Mouse (Mus musculus): ENCODE measurements around the gene Fahd1. TPM values are rescaled to one million over a fixed set of nuclear protein-coding genes. Genes with fewer than 3 reads are reported as not detected.
A peak's percentile ranks its signal among the peaks of the same experiment; 100 is the strongest.

Gene Fahd1
- polyA plus RNA-seq, 1 experiment from 2014 or later = 18.4 TPM

- H3K36me3 ChIP-seq = peaks cover 6% of the 10 kb centered on the region
- H3K9me3 ChIP-seq (replicated peaks) = no peaks in the 10 kb centered on the region
- H3K27me3 ChIP-seq (ENCODE audit: low read depth, poor library complexity, severe bottlenecking) = no peaks in the 10 kb centered on the region
- DNase-seq (ENCODE audit: low spot score) = no peak
- H3K27ac ChIP-seq (replicated peaks) = 0 out of 2 replicates have a peak overlapping the region, but pooled peaks have one; percentile 52
- WGBS = 66% methylated on average over 10 of the region's 10 CpGs
- H3K4me3 ChIP-seq = no peak overlapping the region
- H3K4me1 ChIP-seq = peaks cover 12% of the 10 kb centered on the region
Measured at GRCm38 (mm10) chr17:24877336-24878116, 27.4 kb upstream of the Fahd1 start.

GRCm38 (mm10) chr17:24874989-24875388 is 24.8 kb upstream of the Fahd1 start:
- no peaks in the 10 kb centered on the region for H3K9me3 ChIP-seq (replicated peaks)
- WGBS = 78% methylated on average over 8 of the region's 8 CpGs

GRCm38 (mm10) chr17:24874405-24874745 is 24.2 kb upstream of the Fahd1 start:
- Histone ChIP-seq H3K4me1 (peaks cover 12% of the 10 kb centered on the region), H3K4me3 (no peak overlapping the region), H3K27me3 (ENCODE audit: low read depth, poor library complexity, severe bottlenecking) (no peaks in the 10 kb centered on the region), H3K9me3 (replicated peaks) (no peaks in the 10 kb centered on the region), H3K27ac (replicated peaks) (no peak overlapping the region), H3K36me3 (no peaks in the 10 kb centered on the region)
- WGBS = 71% methylated on average over 1 of the region's 1 CpGs
- DNase-seq (ENCODE audit: low spot score) = no peak

More at GRCm38 (mm10) chr17:24874989-24875388, 24.8 kb upstream of the Fahd1 start:
- Histone ChIP-seq H3K27me3 (ENCODE audit: low read depth, poor library complexity, severe bottlenecking) (no peaks in the 10 kb centered on the region), H3K36me3 (no peaks in the 10 kb centered on the region), H3K4me3 (no peak overlapping the region), H3K27ac (replicated peaks) (no peak overlapping the region), H3K4me1 (peaks cover 12% of the 10 kb centered on the region)
- no peak for DNase-seq (ENCODE audit: low spot score)

- H3K36me3 ChIP-seq = no peaks in the 10 kb centered on the region
- 47% methylated on average over 4 of the region's 4 CpGs for WGBS
- H3K27me3 ChIP-seq (ENCODE audit: low read depth, poor library complexity, severe bottlenecking) = no peaks in the 10 kb centered on the region
- no peak for DNase-seq (ENCODE audit: low spot score)
- no peaks in the 10 kb centered on the region for H3K9me3 ChIP-seq (replicated peaks)
- H3K27ac ChIP-seq (replicated peaks) = no peak overlapping the region
- H3K4me1 ChIP-seq = peaks cover 12% of the 10 kb centered on the region
- H3K4me3 ChIP-seq = no peak overlapping the region
Measured at GRCm38 (mm10) chr17:24873695-24874404, 23.7 kb upstream of the Fahd1 start.

GRCm38 (mm10) chr17:24867914-24868313 is 17.8 kb upstream of the Fahd1 start:
- no peaks in the 10 kb centered on the region for H3K4me1 ChIP-seq
- no peaks in the 10 kb centered on the region for H3K27me3 ChIP-seq (ENCODE audit: low read depth, poor library complexity, severe bottlenecking)
- WGBS = 93% methylated on average over 10 of the region's 10 CpGs
- no peak overlapping the region for H3K4me3 ChIP-seq
- no peaks in the 10 kb centered on the region; the same call in 1 of the 2 replicates for H3K36me3 ChIP-seq
- DNase-seq (ENCODE audit: low spot score) = no peak
- no peaks in the 10 kb centered on the region for H3K9me3 ChIP-seq (replicated peaks)
- no peak overlapping the region for H3K27ac ChIP-seq (replicated peaks)

GRCm38 (mm10) chr17:24865776-24866175 is 15.6 kb upstream of the Fahd1 start, which contains the start of gene Igfals:
TSS of gene Igfals (plus strand) at chr17:24865997.
- peaks cover 21% of the 10 kb centered on the region for H3K36me3 ChIP-seq
- H3K9me3 ChIP-seq (replicated peaks) = no peaks in the 10 kb centered on the region
- H3K4me3 ChIP-seq = no peak within 1 kb of the TSS
- WGBS = 87% methylated on average over 8 of the region's 8 CpGs
- no peak for DNase-seq (ENCODE audit: low spot score)
- H3K27ac ChIP-seq (replicated peaks) = no peak within 1 kb of the TSS
- no peaks in the 10 kb centered on the region for H3K27me3 ChIP-seq (ENCODE audit: low read depth, poor library complexity, severe bottlenecking)
- H3K4me1 ChIP-seq = no peaks in the 10 kb centered on the region

GRCm38 (mm10) chr17:24861785-24862184 is 11.6 kb upstream of the Fahd1 start:
- no peak for DNase-seq (ENCODE audit: low spot score)
- 94% methylated on average over 3 of the region's 3 CpGs for WGBS
- H3K27ac ChIP-seq (replicated peaks) = no peak overlapping the region

GRCm38 (mm10) chr17:24860076-24860475 is 9.9 kb upstream of the Fahd1 start:
- Histone ChIP-seq H3K9me3 (replicated peaks) (no peaks in the 10 kb centered on the region), H3K27me3 (ENCODE audit: low read depth, poor library complexity, severe bottlenecking) (no peaks in the 10 kb centered on the region), H3K4me3 (no peak overlapping the region), H3K27ac (replicated peaks) (no peak overlapping the region), H3K4me1 (no peaks in the 10 kb centered on the region), H3K36me3 (peaks cover 43% of the 10 kb centered on the region)
- 94% methylated on average over 8 of the region's 8 CpGs for WGBS
- DNase-seq (ENCODE audit: low spot score) = no peak

More at GRCm38 (mm10) chr17:24861785-24862184, 11.6 kb upstream of the Fahd1 start:
- Histone ChIP-seq H3K4me3 (no peak overlapping the region), H3K4me1 (no peaks in the 10 kb centered on the region), H3K9me3 (replicated peaks) (no peaks in the 10 kb centered on the region), H3K27me3 (ENCODE audit: low read depth, poor library complexity, severe bottlenecking) (no peaks in the 10 kb centered on the region), H3K36me3 (peaks cover 34% of the 10 kb centered on the region)

- no peak for DNase-seq (ENCODE audit: low spot score)
- no peaks in the 10 kb centered on the region for H3K27me3 ChIP-seq (ENCODE audit: low read depth, poor library complexity, severe bottlenecking)
- no peaks in the 10 kb centered on the region for H3K9me3 ChIP-seq (replicated peaks)
- H3K4me3 ChIP-seq = no peak overlapping the region
- H3K27ac ChIP-seq (replicated peaks) = no peak overlapping the region
- no peaks in the 10 kb centered on the region for H3K4me1 ChIP-seq
- H3K36me3 ChIP-seq = peaks cover 49% of the 10 kb centered on the region
- 91% methylated on average over 6 of the region's 6 CpGs for WGBS
Measured at GRCm38 (mm10) chr17:24858967-24859366, 8.8 kb upstream of the Fahd1 start.

GRCm38 (mm10) chr17:24857831-24858470 is 7.8 kb upstream of the Fahd1 start:
- H3K4me1 ChIP-seq = no peaks in the 10 kb centered on the region
- no peak for DNase-seq (ENCODE audit: low spot score)
- WGBS = 89% methylated on average over 8 of the region's 8 CpGs
- no peaks in the 10 kb centered on the region for H3K27me3 ChIP-seq (ENCODE audit: low read depth, poor library complexity, severe bottlenecking)
- H3K4me3 ChIP-seq = no peak overlapping the region
- H3K36me3 ChIP-seq = peaks cover 57% of the 10 kb centered on the region
- no peaks in the 10 kb centered on the region for H3K9me3 ChIP-seq (replicated peaks)
- no peak overlapping the region for H3K27ac ChIP-seq (replicated peaks)

GRCm38 (mm10) chr17:24856589-24856988 is 6.4 kb upstream of the Fahd1 start:
- Histone ChIP-seq H3K4me3 (no peak overlapping the region), H3K27ac (replicated peaks) (no peak overlapping the region), H3K36me3 (peaks cover 44% of the 10 kb centered on the region), H3K27me3 (ENCODE audit: low read depth, poor library complexity, severe bottlenecking) (peaks cover 3% of the 10 kb centered on the region), H3K9me3 (replicated peaks) (no peaks in the 10 kb centered on the region), H3K4me1 (peaks cover 2% of the 10 kb centered on the region)
- no peak for DNase-seq (ENCODE audit: low spot score)
- 93% methylated on average over 13 of the region's 13 CpGs for WGBS

GRCm38 (mm10) chr17:24855838-24856464 is 5.8 kb upstream of the Fahd1 start:
- peaks cover 8% of the 10 kb centered on the region for H3K4me1 ChIP-seq
- H3K27me3 ChIP-seq (ENCODE audit: low read depth, poor library complexity, severe bottlenecking) = peaks cover 9% of the 10 kb centered on the region
- H3K27ac ChIP-seq (replicated peaks) = no peak overlapping the region
- no peak overlapping the region for H3K4me3 ChIP-seq
- DNase-seq (ENCODE audit: low spot score) = no peak
- H3K9me3 ChIP-seq (replicated peaks) = no peaks in the 10 kb centered on the region
- WGBS = 77% methylated on average over 3 of the region's 3 CpGs
- peaks cover 38% of the 10 kb centered on the region for H3K36me3 ChIP-seq
